Comparison of ENCODE assay signal across 22 mouse cellular contexts in genomic region chr4:10260351-10260750, GRCm38 (mm10).
"Had no signal": no experiment of that assay in that cellular context is flagged by ENCODE, and none has a peak within 500 bp of the region (broad histone marks: within the 10 kb centered on the region; RNA-seq: fewer than 3 reads in every experiment).

No protein-coding gene starts in this region.

- H3K9ac ChIP-seq: limb, embryonic 13.5 days; liver, embryonic 14.5 days; liver, postnatal 0 days; lung, embryonic 14.5 days; midbrain, embryonic 13.5 days; stomach, embryonic 15.5 days had no signal

- H3K4me1 ChIP-seq: limb, embryonic 10.5 days; limb, embryonic 13.5 days; megakaryocyte, embryonic 14.5 days; midbrain, embryonic 10.5 days; midbrain, embryonic 13.5 days; stomach, embryonic 15.5 days had no signal

- H3K27me3 ChIP-seq: limb, embryonic 13.5 days; megakaryocyte, embryonic 14.5 days; midbrain, embryonic 13.5 days; stomach, embryonic 15.5 days had no signal

- H3K4me2 ChIP-seq: limb, embryonic 13.5 days; lung, embryonic 14.5 days; midbrain, embryonic 13.5 days; stomach, embryonic 15.5 days had no signal

- DNase-seq: kidney, adult 2 months; kidney, postnatal 25 days; layer of hippocampus, postnatal 36 days; liver; liver, postnatal 0 days; lung, embryonic 14.5 days; right cerebral cortex, adult 18-20 months; right cerebral cortex, postnatal 14 days; right cerebral cortex, postnatal 4 days; spleen, adult 18-20 months; thymus, postnatal 25 days had no signal

- H3K9me3 ChIP-seq: limb, embryonic 10.5 days; limb, embryonic 13.5 days; midbrain, embryonic 10.5 days; midbrain, embryonic 13.5 days; stomach, embryonic 15.5 days had no signal

- H3K36me3 ChIP-seq: limb, embryonic 10.5 days; limb, embryonic 13.5 days; midbrain, embryonic 10.5 days; midbrain, embryonic 13.5 days; stomach, embryonic 15.5 days had no signal

- ATAC-seq: liver, postnatal 0 days; lung, postnatal 0 days; midbrain, embryonic 13.5 days; midbrain, embryonic 16.5 days had no signal

- H3K27ac ChIP-seq: kidney, postnatal 0 days; left cerebral cortex, adult 2 months; limb, embryonic 10.5 days; limb, embryonic 13.5 days; liver, embryonic 14.5 days; midbrain, embryonic 10.5 days; midbrain, embryonic 13.5 days; stomach, embryonic 15.5 days had no signal

- H3K4me3 ChIP-seq: left cerebral cortex, adult 2 months; limb, embryonic 10.5 days; limb, embryonic 13.5 days; megakaryocyte, embryonic 14.5 days; midbrain, embryonic 10.5 days; midbrain, embryonic 13.5 days; stomach, embryonic 15.5 days had no signal
